Comparison of ENCODE assay signal across 8 mouse cellular contexts in the genomic region with DNA sequence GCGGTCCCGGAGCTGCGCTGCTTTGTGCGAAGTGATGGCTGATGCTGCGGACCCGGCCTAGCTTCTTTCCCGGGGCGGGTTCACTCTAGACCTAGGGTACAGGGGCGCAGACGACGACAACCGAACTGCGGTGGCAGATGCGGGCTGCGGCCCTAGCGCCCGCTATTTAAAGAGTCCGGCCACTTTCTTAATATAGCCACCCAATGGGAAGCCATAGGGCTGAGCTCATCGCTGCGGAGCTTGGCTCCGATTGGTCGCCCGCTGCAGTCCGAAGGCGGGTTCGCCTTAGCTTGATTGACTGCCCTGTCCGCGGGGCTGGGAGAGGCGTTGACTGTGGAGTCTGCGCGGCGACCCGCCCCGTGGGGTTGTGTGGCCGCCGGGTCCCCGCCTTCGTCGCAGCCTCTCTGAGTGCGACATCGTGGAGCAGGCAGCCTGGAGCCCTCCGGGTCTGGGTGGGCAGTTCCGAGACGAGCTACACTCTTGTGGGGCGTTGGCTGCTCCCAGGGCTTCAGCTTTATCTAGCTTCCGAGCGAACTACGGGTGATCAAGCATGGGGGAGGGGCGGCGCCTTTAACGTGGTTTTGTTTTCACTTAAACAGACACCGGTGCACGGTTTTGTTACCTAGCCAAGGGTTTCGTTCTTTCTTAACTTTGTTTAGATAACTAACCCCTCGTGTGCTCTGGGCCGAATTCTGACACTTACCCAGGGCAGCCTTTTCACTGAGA. TPM values are rescaled to one million over a fixed set of nuclear protein-coding genes. Genes with fewer than 3 reads are reported as not detected.
A peak's percentile ranks its signal among the peaks of the same experiment; 100 is the strongest.
DNase-seq lines count a peak whose midpoint lies in the region; ATAC-seq lines count a peak whose summit lies in the region.

A gene (minus strand): TSS at position 139 of the 726 bp plus-strand sequence.

- H3K4me2 ChIP-seq in hindbrain, embryonic 11.5 days (replicated peaks; ENCODE audit: low read depth, low read length), result peak within 1 kb of the TSS; percentile 79

- H3K9ac ChIP-seq in hindbrain, embryonic 11.5 days (ENCODE audit: low read depth, low read length), result peak within 1 kb of the TSS; percentile 98

- peak; percentile 96 for DNase-seq in MN1 (ENCODE audit: low spot score)
- peak; percentile 98 for DNase-seq in cerebellum, adult 9-10 months
- DNase-seq in frontal cortex, adult 2 months (ENCODE audit: extremely low spot score in 1 of 2, low spot score in 1 of 2), result peak; percentile 99
- peak; percentile 94 for DNase-seq in hindbrain, embryonic 11.5 days (ENCODE audit: low spot score)
- peak; percentile 95 to 97 for DNase-seq in layer of hippocampus, postnatal 10 days (ENCODE audit: low spot score in 2 of 2)
- DNase-seq in lung, postnatal 10 days, result peak; percentile 98
- peak; percentile 94 for DNase-seq in ovary, postnatal 36 days (ENCODE audit: low spot score)
- DNase-seq in thymus, postnatal 25 days, result peak; percentile 52

- no peaks in the 10 kb centered on the region for H3K9me3 ChIP-seq in hindbrain, embryonic 11.5 days (ENCODE audit: control insufficient read depth, low read length)

- WGBS in hindbrain, embryonic 11.5 days, result under 1% methylated on average over 56 of the region's 56 CpGs

- H3K4me1 ChIP-seq in hindbrain, embryonic 11.5 days (replicated peaks; ENCODE audit: control insufficient read depth, insufficient read depth, low read length), result peaks cover 6% of the 10 kb centered on the region

- H3K27ac ChIP-seq in hindbrain, embryonic 11.5 days (ENCODE audit: low read depth, low read length), result peak within 1 kb of the TSS; percentile 98

- no peaks in the 10 kb centered on the region for H3K36me3 ChIP-seq in hindbrain, embryonic 11.5 days (ENCODE audit: control insufficient read depth, insufficient read depth, low read length)

- H3K27me3 ChIP-seq in hindbrain, embryonic 11.5 days (ENCODE audit: control insufficient read depth, insufficient read depth, low read length), result no peaks in the 10 kb centered on the region

- peak; percentile 97 for ATAC-seq in hindbrain, embryonic 11.5 days (ENCODE audit: low FRiP score)

- peak within 1 kb of the TSS; percentile 85 for H3K4me3 ChIP-seq in hindbrain, embryonic 11.5 days (ENCODE audit: low read depth, low read length)

RNA-seq across cellular contexts. Expression of the gene that starts here (rescaled TPM):
- 285 and 316 TPM in 2 replicates for polyA plus RNA-seq in frontal cortex, adult 2 months (2012; rRNA removed)
- polyA plus RNA-seq in hindbrain, embryonic 11.5 days (2014; fragmentation: Nextera tagmentation; extraction: Ambion mirVana), result 64.4 and 65.9 TPM in 2 replicates
- 100 to 1,000 TPM; 303 to 334 TPM for total RNA-seq in layer of hippocampus, postnatal 10 days (2021)

Comparison
In these comparisons a context has a peak if more than half of its experiments do, and no peak if none do; other contexts are left out.
1. Peak in every context shown above with its lines: DNase-seq, ATAC-seq, H3K4me3 ChIP-seq and H3K27ac ChIP-seq.